Mouse (Mus musculus): Measurements from ENCODE around the gene Ptpn11.

DNA sequence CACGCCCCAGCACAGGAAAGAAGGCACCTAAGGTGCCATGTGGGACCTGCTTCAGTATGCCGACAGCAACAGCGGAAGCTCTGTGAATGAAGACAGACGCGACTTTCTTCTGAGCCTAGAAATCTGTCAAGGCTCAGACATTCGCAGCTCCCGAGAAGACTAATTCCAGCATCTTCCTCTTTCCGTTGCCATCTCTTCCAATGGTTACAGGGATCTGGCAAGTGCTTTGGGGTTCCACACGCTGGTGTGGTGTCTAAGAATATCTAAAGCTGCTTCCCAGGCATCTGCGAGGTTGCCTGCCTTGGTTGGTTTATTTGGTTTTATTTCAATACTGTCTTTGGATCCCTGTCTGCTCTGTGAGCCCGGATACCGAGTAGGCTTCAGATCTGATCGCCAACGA, 65.6 kb downstream of the Ptpn11 start:
- TF ChIP-seq CTCF (IDR thresholded peaks at IDR 0.05; ENCODE audit: borderline replicate concordance, insufficient read depth, low read depth, low read length) (no peak), POLR2A (IDR thresholded peaks at IDR 0.05; ENCODE audit: borderline replicate concordance, insufficient read depth, low read length) (no peak)
